Mouse (Mus musculus) neural tube, embryonic 14.5 days (tissue): ENCODE results near the gene Zc2hc1c. TPM values are rescaled to one million over a fixed set of nuclear protein-coding genes. Genes with fewer than 3 reads are reported as not detected.

Experiments used
- ATAC-seq: fragments of 200-750 bp; cut with Nextera tagmentation; 2 replicates; pipeline ENCODE4 v1.8.0; 2017; ENCODE audit warnings: low read depth, mild to moderate bottlenecking, moderate TSS enrichment, moderate library complexity
- H3K27ac ChIP-seq: fragments of 300-500 bp; sonication (generic); 2 replicates; pipeline ENCODE4 v1.5.1; 2014; ENCODE audit warnings: low read depth, mild to moderate bottlenecking, control low read depth, low read length, moderate library complexity, mixed read lengths
- H3K27me3 ChIP-seq: fragments of 300-500 bp; sonication (generic); 2 replicates; pipeline ENCODE4 v1.6.1; 2014; ENCODE audit warnings: low read length; ENCODE audit not compliant: control insufficient read depth, insufficient read depth
- H3K36me3 ChIP-seq: fragments of 300-500 bp; sonication (generic); 2 replicates; pipeline ENCODE4 v1.6.1; 2014; ENCODE audit warnings: low read length, mixed read lengths; ENCODE audit not compliant: control insufficient read depth, insufficient read depth
- H3K4me1 ChIP-seq: fragments of 300-500 bp; sonication (generic); 2 replicates; pipeline ENCODE4 v1.6.1; 2014; ENCODE audit warnings: low read length; ENCODE audit not compliant: control insufficient read depth, insufficient read depth
- H3K4me2 ChIP-seq: fragments of 300-500 bp; sonication (generic); 2 replicates; pipeline ENCODE4 v1.6.1; 2014; ENCODE audit warnings: mild to moderate bottlenecking, low read depth, low read length, control low read depth
- H3K4me3 ChIP-seq: fragments of 300-500 bp; sonication (generic); 2 replicates; pipeline ENCODE4 v1.5.1; 2014; ENCODE audit warnings: low read depth, low read length, control low read depth, mixed read lengths
- H3K9ac ChIP-seq: fragments of 300-500 bp; sonication (generic); replicated peaks from 2 replicates; pipeline ENCODE4 v1.6.1; 2014; ENCODE audit warnings: low read depth, mild to moderate bottlenecking, control low read depth, low read length, mixed read lengths
- H3K9me3 ChIP-seq: fragments of 300-500 bp; sonication (generic); 2 replicates; pipeline ENCODE4 v1.6.1; 2016; ENCODE audit warnings: low read length; ENCODE audit not compliant: control insufficient read depth
- WGBS: fragments of 180-500 bp; shearing (Covaris S2); extraction: QIAGEN DNeasy Blood & Tissue Kit; methylation state at CpG from one replicate; pipeline ENCODE4 v1.1.7; 2014; 5-methylcytosine and 5-hydroxymethylcytosine counted together
- polyA plus RNA-seq: library from polyadenylated mRNA; unstranded; fragments of >200 nt; fragmentation: Nextera tagmentation; extraction: Ambion mirVana; gene quantifications from 2 replicates; pipeline ENCODE4 v1.2.1, GENCODE M21; 2014

The Zc2hc1c gene
- 1.6 and 1.7 TPM in 2 replicates for polyA plus RNA-seq

DNA sequence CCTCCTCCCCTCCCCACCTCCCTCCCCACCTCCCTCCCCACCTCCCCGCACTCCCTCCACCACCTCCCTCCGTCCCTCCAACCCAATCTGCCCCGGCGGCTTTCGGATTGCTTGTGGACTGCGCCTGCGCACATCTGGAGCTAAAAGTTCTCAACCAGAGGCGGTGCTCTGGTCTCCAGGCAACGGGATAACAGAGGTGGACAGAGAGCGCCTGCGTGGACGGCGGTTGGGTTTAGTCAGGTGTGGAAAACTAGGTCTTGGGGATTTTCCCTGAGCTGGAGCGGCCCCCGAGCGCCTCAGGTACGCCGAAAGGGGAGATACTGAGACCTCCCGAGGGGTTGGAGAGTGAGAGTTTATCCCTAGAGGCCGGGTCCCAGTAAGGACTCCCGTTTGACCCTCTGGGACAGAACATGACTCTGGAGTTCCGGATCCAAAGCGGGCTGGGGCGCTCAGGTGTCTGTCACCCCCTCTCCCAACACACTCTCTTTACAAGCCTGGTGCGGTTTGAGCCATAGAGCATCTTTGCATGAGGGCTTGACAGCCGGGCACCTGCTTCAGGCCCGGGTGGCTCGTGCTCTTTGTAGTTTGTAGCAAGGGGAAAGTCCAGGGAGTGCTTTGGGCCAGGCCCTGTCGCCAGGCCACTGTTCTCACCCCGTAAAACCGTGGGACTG lies at the start of gene Zc2hc1c:
Gene Zc2hc1c, plus strand, starts transcription at position 106 of the 671 bp plus-strand sequence.
- Histone ChIP-seq H3K27me3 (no peaks in the 10 kb centered on the region), H3K4me1 (0 out of 2 replicates have a peak, but pooled peaks cover 5% of the 10 kb centered on the region), H3K36me3 (no peaks in the 10 kb centered on the region), H3K9me3 (no peaks in the 10 kb centered on the region), H3K4me3 (peak within 1 kb of the TSS; percentile 37), H3K27ac (no peak within 1 kb of the TSS), H3K4me2 (peak within 1 kb of the TSS; percentile 73), H3K9ac (peak within 1 kb of the TSS; percentile 53)
- 4% methylated on average over 30 of the region's 31 CpGs for WGBS
- peak; percentile 95 for ATAC-seq

DNA sequence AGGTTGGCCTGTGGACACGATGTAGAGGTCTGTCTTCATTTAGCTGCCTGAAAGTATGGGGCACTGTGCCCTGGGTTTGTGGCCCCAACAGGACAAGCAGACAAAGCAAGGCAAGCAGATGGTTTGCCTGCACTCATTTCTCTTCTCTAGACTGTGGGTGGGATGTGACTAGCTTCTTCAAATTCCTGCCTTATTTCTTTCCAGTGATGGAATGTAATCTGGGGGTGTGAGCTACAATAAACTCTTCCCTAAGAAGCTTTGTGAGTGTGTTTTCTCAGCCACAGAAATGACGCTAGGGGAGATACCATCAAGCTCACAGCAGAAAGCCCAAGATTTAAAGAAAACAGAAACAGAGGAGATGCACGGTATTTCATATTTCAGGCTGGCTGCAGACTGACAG lies 36.3 kb upstream of the Zc2hc1c start:
- Histone ChIP-seq H3K4me3 (no peak overlapping the region), H3K27me3 (no peaks in the 10 kb centered on the region), H3K4me1 (no peaks in the 10 kb centered on the region), H3K9me3 (no peaks in the 10 kb centered on the region), H3K36me3 (no peaks in the 10 kb centered on the region), H3K4me2 (no peak overlapping the region), H3K9ac (no peak overlapping the region), H3K27ac (no peak overlapping the region)
- 90% methylated on average over 3 of the region's 3 CpGs for WGBS
- no peak for ATAC-seq

GRCm38 (mm10) chr12:85256074-85256751 lies 32.2 kb upstream of the Zc2hc1c start:
- Histone ChIP-seq H3K27me3 (no peaks in the 10 kb centered on the region), H3K4me2 (no peak overlapping the region), H3K36me3 (0 out of 2 replicates have a peak, but pooled peaks cover 5% of the 10 kb centered on the region), H3K27ac (no peak overlapping the region), H3K4me1 (no peaks in the 10 kb centered on the region), H3K4me3 (no peak overlapping the region), H3K9ac (no peak overlapping the region), H3K9me3 (no peaks in the 10 kb centered on the region)
- no peak for ATAC-seq
- WGBS: 69% methylated on average over 7 of the region's 7 CpGs

- Histone ChIP-seq H3K4me2 (no peak overlapping the region), H3K4me3 (no peak overlapping the region), H3K9ac (no peak overlapping the region), H3K4me1 (no peaks in the 10 kb centered on the region), H3K9me3 (no peaks in the 10 kb centered on the region), H3K27me3 (no peaks in the 10 kb centered on the region), H3K27ac (no peak overlapping the region), H3K36me3 (0 out of 2 replicates have a peak, but pooled peaks cover 5% of the 10 kb centered on the region)
- no peak for ATAC-seq
- WGBS: 87% methylated on average over 7 of the region's 7 CpGs
These were observed 31.3 kb upstream of the Zc2hc1c start for GRCm38 (mm10) chr12:85257008-85257639.

DNA sequence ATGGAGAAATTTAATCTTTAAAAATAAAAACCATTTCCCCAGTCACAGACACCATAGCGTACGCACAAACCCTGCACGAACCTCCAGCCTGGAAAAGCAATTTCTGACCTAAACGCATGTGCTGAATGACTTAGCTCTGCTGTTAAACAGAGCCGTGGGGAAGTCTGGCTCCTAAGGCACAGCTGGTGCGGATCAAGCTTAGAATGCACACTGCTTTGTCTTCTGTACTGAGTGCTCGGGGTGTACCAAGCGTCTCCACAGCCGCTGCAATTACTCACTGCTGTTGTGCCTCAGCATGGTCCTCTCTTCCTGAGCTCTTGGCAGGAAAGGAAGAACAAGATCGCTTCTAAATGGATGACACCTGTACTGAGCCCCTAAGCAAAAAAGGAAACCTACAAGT lies 25.9 kb upstream of the Zc2hc1c start:
- Histone ChIP-seq H3K9ac (no peak overlapping the region), H3K27ac (no peak overlapping the region), H3K4me3 (no peak overlapping the region), H3K27me3 (no peaks in the 10 kb centered on the region), H3K36me3 (0 out of 2 replicates have a peak, but pooled peaks cover 5% of the 10 kb centered on the region), H3K9me3 (no peaks in the 10 kb centered on the region), H3K4me2 (no peak overlapping the region), H3K4me1 (0 out of 2 replicates have a peak, but pooled peaks cover 6% of the 10 kb centered on the region)
- ATAC-seq: no peak
- 39% methylated on average over 10 of the region's 10 CpGs for WGBS

- no peak overlapping the region for H3K4me3 ChIP-seq
- no peak for ATAC-seq
These were observed 25.2 kb upstream of the Zc2hc1c start for GRCm38 (mm10) chr12:85263190-85263589.

GRCm38 (mm10) chr12:85264531-85264930 lies 23.9 kb upstream of the Zc2hc1c start:
- no peak overlapping the region for H3K4me3 ChIP-seq
- WGBS: 73% methylated on average over 8 of the region's 8 CpGs
- H3K27ac ChIP-seq: no peak overlapping the region
- no peaks in the 10 kb centered on the region for H3K9me3 ChIP-seq
- H3K36me3 ChIP-seq: no peaks in the 10 kb centered on the region; the same call in 1 of the 2 replicates
- no peak overlapping the region for H3K4me2 ChIP-seq
- no peaks in the 10 kb centered on the region for H3K27me3 ChIP-seq
- ATAC-seq: no peak
- no peak overlapping the region for H3K9ac ChIP-seq
- H3K4me1 ChIP-seq: 0 out of 2 replicates have a peak, but pooled peaks cover 6% of the 10 kb centered on the region

More at GRCm38 (mm10) chr12:85263190-85263589, 25.2 kb upstream of the Zc2hc1c start:
- no peak overlapping the region for H3K9ac ChIP-seq
- H3K27me3 ChIP-seq: no peaks in the 10 kb centered on the region
- 0 out of 2 replicates have a peak, but pooled peaks cover 6% of the 10 kb centered on the region for H3K4me1 ChIP-seq
- H3K27ac ChIP-seq: no peak overlapping the region
- H3K9me3 ChIP-seq: no peaks in the 10 kb centered on the region
- no peak overlapping the region for H3K4me2 ChIP-seq
- peaks cover under 1% of the 10 kb centered on the region; the same call in 1 of the 2 replicates for H3K36me3 ChIP-seq
- 81% methylated on average over 5 of the region's 5 CpGs for WGBS

DNA sequence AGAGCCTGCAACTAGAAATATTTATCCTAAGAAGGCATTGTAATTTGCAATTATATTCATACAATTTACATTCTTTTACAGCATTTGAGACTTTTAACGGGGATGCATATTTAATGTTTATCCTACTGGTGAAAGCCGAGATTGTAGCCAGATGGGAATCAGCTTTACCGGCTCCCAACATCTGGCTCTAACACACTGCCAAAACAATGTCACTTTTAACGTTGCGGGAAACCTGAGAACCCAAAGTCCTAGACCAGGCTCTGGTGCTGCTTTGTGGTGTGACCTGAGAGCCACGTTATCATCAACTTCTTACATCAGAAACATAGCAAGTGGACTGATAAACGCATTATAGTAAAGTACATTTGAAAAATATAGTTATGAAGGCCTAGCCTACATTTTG lies 23.5 kb upstream of the Zc2hc1c start:
- 0 out of 2 replicates have a peak, but pooled peaks cover 8% of the 10 kb centered on the region for H3K4me1 ChIP-seq
- H3K27me3 ChIP-seq: no peaks in the 10 kb centered on the region
- WGBS: 63% methylated on average over 7 of the region's 7 CpGs
- H3K4me3 ChIP-seq: no peak overlapping the region
- no peak overlapping the region for H3K4me2 ChIP-seq
- no peak overlapping the region for H3K9ac ChIP-seq
- H3K27ac ChIP-seq: no peak overlapping the region
- H3K36me3 ChIP-seq: no peaks in the 10 kb centered on the region; the same call in 1 of the 2 replicates
- no peak for ATAC-seq
- no peaks in the 10 kb centered on the region for H3K9me3 ChIP-seq
